Mouse (Mus musculus): ENCODE measurements around the gene Srxn1.

- TF ChIP-seq CTCF (IDR thresholded peaks at IDR 0.05; ENCODE audit: low read depth) (no peak), EP300 (IDR thresholded peaks at IDR 0.05; ENCODE audit: low read depth) (0 out of 2 replicates have a peak, but pooled peaks have one; percentile 12)
Observed at GRCm38 (mm10) chr2:152155414-152156208, 50.3 kb downstream of the Srxn1 start.
